ENCODE assay signal across 8 mouse cellular contexts in the genomic region with DNA sequence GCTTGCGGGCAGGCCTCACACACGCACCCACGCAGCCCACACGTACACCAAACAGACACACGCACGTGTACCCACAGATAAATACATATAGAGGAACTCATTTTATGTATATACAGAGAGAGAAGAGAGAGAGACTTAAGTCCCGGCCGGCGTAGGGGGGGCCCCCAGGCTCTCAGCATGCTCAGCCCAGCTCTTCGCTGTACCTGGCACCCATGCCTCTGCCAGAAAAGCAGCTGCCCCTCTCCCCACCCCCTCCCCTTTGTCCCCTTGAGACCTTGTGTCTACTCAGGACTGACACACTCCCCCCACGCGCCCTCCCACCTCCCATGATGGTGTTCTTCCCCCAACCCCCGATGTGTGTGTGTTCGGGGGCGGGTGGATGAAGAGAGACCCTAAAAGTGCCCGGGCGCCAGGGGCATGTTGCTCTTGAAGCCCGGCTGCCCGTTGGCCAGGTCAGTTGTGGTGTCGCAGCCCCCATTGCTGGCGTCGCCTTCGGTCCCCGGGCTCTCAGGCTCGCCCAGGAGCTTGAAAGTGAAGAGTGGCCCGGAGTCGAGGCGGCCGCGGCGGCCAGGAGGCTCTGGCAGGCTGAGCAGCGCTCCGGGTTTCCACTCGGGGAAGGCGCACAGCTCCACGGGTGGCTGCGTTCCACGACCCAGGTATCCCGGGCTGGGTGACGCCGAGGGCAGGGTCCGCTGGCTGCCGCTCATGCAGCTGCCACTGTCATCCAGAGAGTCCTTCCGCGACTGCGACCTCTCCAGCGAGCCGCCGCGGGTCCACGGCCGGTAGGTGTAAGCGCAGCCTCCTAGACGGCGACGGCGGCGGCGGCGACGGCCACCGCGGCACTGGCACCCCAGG. TPM values are rescaled to one million over a fixed set of nuclear protein-coding genes. Genes with fewer than 3 reads are reported as not detected.
DNase-seq lines count a peak whose midpoint lies in the region; ATAC-seq and TF ChIP-seq lines count a peak whose summit lies in the region.

No protein-coding gene starts in this region.

- peak overlapping the region; percentile 72 for H3K4me2 ChIP-seq in forebrain, embryonic 11.5 days (ENCODE audit: low read depth, low read length, severe bottlenecking)

- H3K4me3 ChIP-seq in ES-Bruce4 (ENCODE audit: low read depth, low read length) = peak overlapping the region; percentile 71
- H3K4me3 ChIP-seq in forebrain, embryonic 11.5 days (ENCODE audit: low read depth, low read length) = peak overlapping the region; percentile 34
- H3K4me3 ChIP-seq in cerebellum, adult 2 months (replicated peaks; ENCODE audit: insufficient read depth, low read depth, low read length) = no peak overlapping the region

- TF ChIP-seq CTCF in ES-Bruce4 (IDR thresholded peaks at IDR 0.05; ENCODE audit: low read depth, low read length) = no peak
- TF ChIP-seq CTCF in cerebellum, adult 2 months (IDR thresholded peaks at IDR 0.05; ENCODE audit: borderline replicate concordance, insufficient read depth, low read depth, low read length) = no peak

- TF ChIP-seq EP300 in ES-Bruce4 (IDR thresholded peaks at IDR 0.05; ENCODE audit: insufficient read depth, low read depth, low read length) = no peak

- H3K27me3 ChIP-seq in ES-Bruce4 (ENCODE audit: control insufficient read depth, insufficient read depth, low read length, poor library complexity, severe bottlenecking) = peaks cover 2% of the 10 kb centered on the region
- peaks cover 14% of the 10 kb centered on the region for H3K27me3 ChIP-seq in forebrain, embryonic 11.5 days (ENCODE audit: control insufficient read depth, insufficient read depth, low read length)
- no peaks in the 10 kb centered on the region; the same call in 1 of the 2 replicates for H3K27me3 ChIP-seq in cerebellum, adult 2 months (ENCODE audit: control insufficient read depth, insufficient read depth, low read length)

- H3K36me3 ChIP-seq in ES-Bruce4 (ENCODE audit: control insufficient read depth, insufficient read depth, low read length, poor library complexity, severe bottlenecking) = no peaks in the 10 kb centered on the region
- H3K36me3 ChIP-seq in forebrain, embryonic 11.5 days (ENCODE audit: control insufficient read depth, insufficient read depth, low read length) = no peaks in the 10 kb centered on the region

- H3K27ac ChIP-seq in ES-Bruce4 (ENCODE audit: insufficient read depth, low read length) = no peak overlapping the region
- no peak overlapping the region for H3K27ac ChIP-seq in forebrain, embryonic 11.5 days (ENCODE audit: low read depth, low read length)
- H3K27ac ChIP-seq in cerebellum, adult 2 months (ENCODE audit: insufficient read depth, low read length) = no peak overlapping the region

- TF ChIP-seq POLR2A in ES-Bruce4 (IDR thresholded peaks at IDR 0.05; ENCODE audit: insufficient read depth, low read length) = no peak
- TF ChIP-seq POLR2A in cerebellum, adult 2 months (IDR thresholded peaks at IDR 0.05; ENCODE audit: borderline replicate concordance, insufficient read depth, low read length) = no peak

- DNase-seq in gastrocnemius, postnatal 14 days = peak; percentile 11
- DNase-seq in gastrocnemius, postnatal 25 days = no peak
- peak; percentile 74 for DNase-seq in forebrain, embryonic 11.5 days (ENCODE audit: low spot score)
- peak; percentile 15 for DNase-seq in kidney, adult 9 months
- peak; percentile 25 for DNase-seq in lung, postnatal 14 days
- DNase-seq in cerebellum, adult 2 months = no peak
- no peak for DNase-seq in frontal cortex, postnatal 14 days (ENCODE audit: low spot score in 2 of 2)

- 12% methylated on average over 63 of the region's 63 CpGs for WGBS in forebrain, embryonic 11.5 days
- WGBS in cerebellum, adult 2 months = 13% methylated on average over 63 of the region's 63 CpGs

- H3K4me1 ChIP-seq in ES-Bruce4 (ENCODE audit: control insufficient read depth, insufficient read depth, low read length) = no peaks in the 10 kb centered on the region
- peaks cover 2% of the 10 kb centered on the region; the same call in 1 of the 2 replicates for H3K4me1 ChIP-seq in forebrain, embryonic 11.5 days (replicated peaks; ENCODE audit: control insufficient read depth, insufficient read depth, low read length)
- H3K4me1 ChIP-seq in cerebellum, adult 2 months (ENCODE audit: control insufficient read depth, insufficient read depth, low read length) = no peaks in the 10 kb centered on the region

- ATAC-seq in forebrain, embryonic 11.5 days (replicated peaks; ENCODE audit: low FRiP score) = peak; percentile 63

- H3K9me3 ChIP-seq in ES-Bruce4 (replicated peaks; ENCODE audit: control insufficient read depth, insufficient read depth, low read length, poor library complexity, severe bottlenecking) = no peaks in the 10 kb centered on the region
- no peaks in the 10 kb centered on the region for H3K9me3 ChIP-seq in forebrain, embryonic 11.5 days (ENCODE audit: control insufficient read depth, low read length)

- peak overlapping the region; percentile 37 for H3K9ac ChIP-seq in ES-Bruce4 (ENCODE audit: low read depth, poor library complexity, severe bottlenecking)
- peak overlapping the region; percentile 37 for H3K9ac ChIP-seq in forebrain, embryonic 11.5 days (ENCODE audit: low read length)

- intact Hi-C loops in gastrocnemius, postnatal 14 days (cut with DNase I; ENCODE audit: low total_unique reads) = no loop called here

RNA-seq across cellular contexts. Expression of gene Ttc1, which starts 27.9 kb away (rescaled TPM):
- total RNA-seq in gastrocnemius, postnatal 14 days (2021) = 10 to 100 TPM; 41.3 to 43.0 TPM
- total RNA-seq in gastrocnemius, postnatal 25 days (2021) = 10 to 100 TPM; 51.1 to 52.1 TPM
- 48.7 and 50.9 TPM in 2 replicates for polyA plus RNA-seq in ES-Bruce4 (2011; ENCODE audit: insufficient read depth, insufficient read length, low read depth, missing spikeins)
- polyA plus RNA-seq in forebrain, embryonic 11.5 days (2014; fragmentation: Nextera tagmentation; extraction: Ambion mirVana) = 75.1 and 78.5 TPM in 2 replicates
- polyA plus RNA-seq in cerebellum, adult 2 months (2012; rRNA removed) = 70.5 and 72.1 TPM in 2 replicates

Comparison
In these comparisons a context has a peak if more than half of its experiments do, and no peak if none do; other contexts are left out.
1. DNase-seq: peak in gastrocnemius, postnatal 14 days (single experiment), forebrain, embryonic 11.5 days (single experiment), kidney, adult 9 months (single experiment) and lung, postnatal 14 days (single experiment); none in gastrocnemius, postnatal 25 days (single experiment), cerebellum, adult 2 months (0 of 2) and frontal cortex, postnatal 14 days (0 of 2).